Mouse (Mus musculus) heart, postnatal 14 days (tissue): ENCODE measurements at regions not wholly inside any gene's neighbourhood (a gene's known extent, or its start where the extent isn't known, plus 50 kb on each side); places are given as distances from the start of the nearest gene placed in this dataset.

ENCODE experiments used
- DNase-seq, 2 experiments: peaks; one replicate each; pipeline ENCODE4 v3.0.0; 2021 to 2022
- intact Hi-C: fragments of 180-260 bp; cut with DNase I; formaldehyde crosslinking; loops from one replicate; pipeline ENCODE4 v1.15.1; 2025

- no peak for DNase-seq
- intact Hi-C loops: loop anchor here (2.0 to 5.0 kb wide), 3 partner anchors 40 to 302 kb away; no protein-coding TSS in a partner anchor
Observed at GRCm38 (mm10) chr13:28718868-28719265, 234.6 kb downstream of the Sox4 start.

DNA sequence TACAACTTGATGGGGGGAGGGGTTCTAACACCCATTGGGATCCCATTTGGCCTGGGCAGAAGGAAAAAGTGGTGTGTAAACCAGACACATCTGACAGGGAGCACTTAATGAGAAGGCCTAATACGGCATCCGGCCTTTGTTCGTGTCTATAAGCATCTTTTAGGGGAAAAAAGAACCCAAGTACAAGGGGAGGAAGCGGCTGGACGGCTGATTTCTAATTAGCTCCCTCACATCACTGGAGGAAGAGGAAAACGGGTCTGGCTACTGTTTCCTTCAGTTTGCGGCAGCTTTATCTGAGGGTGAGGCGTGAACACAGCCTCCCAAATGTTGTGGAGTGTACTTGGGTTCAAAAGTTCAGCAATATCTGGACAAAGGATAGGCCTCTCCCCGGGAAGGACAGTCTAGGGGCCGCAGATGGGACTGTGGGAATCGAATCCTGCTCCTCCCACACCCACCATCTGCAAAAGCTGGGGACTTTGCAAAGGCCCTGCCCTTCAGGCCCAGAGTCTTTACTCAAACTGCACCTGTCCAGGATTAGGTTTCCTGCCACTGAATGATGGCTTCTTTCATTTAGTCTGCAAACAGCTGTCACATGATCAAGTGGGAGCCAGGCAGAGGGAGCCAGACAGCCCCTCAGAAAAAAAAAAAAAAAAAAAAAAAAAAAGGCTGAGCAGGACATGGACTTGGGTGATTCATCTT is 235.2 kb downstream of the Sox4 start:
- DNase-seq: peak; percentile 46 to 53
- intact Hi-C loops: loop anchor here (2.0 to 5.0 kb wide), 3 partner anchors 40 to 301 kb away; no protein-coding TSS in a partner anchor

- no peak for DNase-seq
- intact Hi-C loops: loop anchor here (5.0 kb wide), 1 partner anchor 300 kb away; no protein-coding TSS in a partner anchor
Observed at GRCm38 (mm10) chr13:28717404-28717803, 236.1 kb downstream of the Sox4 start.

DNA sequence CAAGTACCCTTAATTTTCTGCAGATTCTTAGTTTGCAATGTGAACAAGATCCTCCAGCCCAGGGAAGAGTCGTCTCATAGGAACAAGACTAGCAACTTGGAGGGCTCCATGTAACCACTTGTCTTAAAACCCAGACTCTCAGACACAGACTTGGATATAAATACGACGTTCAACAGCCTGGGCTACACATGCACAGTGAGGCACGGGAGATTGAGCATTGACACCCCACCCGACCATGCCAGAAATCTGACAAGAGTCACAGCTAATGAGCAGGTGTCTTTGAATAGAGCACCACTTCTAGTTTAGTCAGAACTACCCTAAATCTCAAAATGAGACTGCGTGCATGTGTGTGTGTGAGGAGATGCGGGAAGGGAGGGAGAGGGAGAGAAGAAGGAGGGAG is 243.5 kb downstream of the Sox4 start:
- DNase-seq: no peak
- intact Hi-C loops: loop anchor here (5.0 kb wide), 1 partner anchor 58 kb away; no protein-coding TSS in a partner anchor

- DNase-seq: no peak
- intact Hi-C loops: no loop called here
Observed at GRCm38 (mm10) chr13:28701309-28701708, 252.2 kb downstream of the Sox4 start.

DNA sequence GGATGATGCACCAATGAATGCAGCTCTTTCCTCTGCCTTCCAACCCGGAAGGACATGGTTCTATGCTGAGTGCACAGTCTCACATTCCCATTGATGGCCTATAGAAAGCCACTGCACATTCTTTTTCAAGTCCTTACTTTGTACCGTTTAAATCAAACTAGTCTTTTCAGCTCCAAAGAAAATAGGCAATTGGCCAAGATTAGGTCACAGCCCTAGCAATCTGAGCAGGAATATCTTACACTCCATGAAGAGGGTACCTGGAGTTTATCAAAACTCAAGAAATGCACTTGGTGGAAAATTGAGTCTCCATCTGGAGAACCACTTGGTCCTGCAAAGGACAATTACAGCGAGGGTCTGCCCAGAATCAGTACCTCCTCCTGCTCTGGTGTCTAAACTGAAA is 253.4 kb downstream of the Sox4 start:
- DNase-seq: no peak
- intact Hi-C loops: no loop called here

- no peak for DNase-seq
- intact Hi-C loops: no loop called here
Observed at GRCm38 (mm10) chr13:28699490-28700032, 254.0 kb downstream of the Sox4 start.

DNA sequence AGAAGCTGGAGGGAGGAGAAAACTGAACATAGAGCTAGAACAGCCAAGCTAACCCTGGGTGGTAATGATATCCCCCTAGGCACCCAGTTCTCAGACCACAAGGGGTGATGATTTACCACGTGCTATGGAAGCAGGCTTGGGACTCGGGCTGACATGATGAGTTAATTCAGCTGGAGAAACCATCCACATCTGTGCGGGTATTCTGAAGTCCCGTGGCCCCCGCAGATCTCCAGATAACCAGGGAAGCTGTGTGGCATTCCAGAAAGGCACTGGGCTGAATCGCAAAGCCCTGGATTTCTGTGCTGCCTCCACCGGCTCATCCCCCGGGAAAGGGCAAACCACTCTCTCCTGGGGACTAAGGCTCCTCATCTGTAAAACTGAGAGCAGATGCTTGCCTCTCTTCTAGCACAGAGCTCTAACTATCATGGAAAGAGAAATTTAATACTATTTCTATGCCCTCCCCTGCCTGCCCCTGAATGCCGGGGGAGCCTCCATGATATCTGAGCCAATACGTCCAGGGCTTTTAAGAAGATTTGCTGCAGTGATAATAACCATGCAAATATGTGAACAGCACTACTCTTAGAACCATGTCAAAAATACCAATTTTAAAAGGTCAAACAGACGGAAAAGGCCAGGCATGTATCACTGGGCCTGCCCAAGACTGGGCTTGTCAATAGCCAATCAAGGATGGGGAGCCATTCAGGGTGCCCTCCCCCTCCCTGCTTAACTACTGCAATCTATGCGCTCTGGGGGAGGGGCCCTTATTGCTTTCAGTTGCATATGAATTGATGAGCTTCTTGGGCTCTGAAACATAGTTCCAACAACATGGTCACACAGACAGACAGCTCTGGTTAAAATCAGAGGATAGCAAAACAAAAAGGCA is 255.5 kb downstream of the Sox4 start:
- DNase-seq: no peak
- intact Hi-C loops: no loop called here

- intact Hi-C loops: no loop called here
- DNase-seq: no peak
Observed at GRCm38 (mm10) chr13:28693078-28693477, 260.4 kb downstream of the Sox4 start.

GRCm38 (mm10) chr13:28692587-28692986 is 260.9 kb downstream of the Sox4 start:
- intact Hi-C loops: no loop called here
- no peak for DNase-seq

DNA sequence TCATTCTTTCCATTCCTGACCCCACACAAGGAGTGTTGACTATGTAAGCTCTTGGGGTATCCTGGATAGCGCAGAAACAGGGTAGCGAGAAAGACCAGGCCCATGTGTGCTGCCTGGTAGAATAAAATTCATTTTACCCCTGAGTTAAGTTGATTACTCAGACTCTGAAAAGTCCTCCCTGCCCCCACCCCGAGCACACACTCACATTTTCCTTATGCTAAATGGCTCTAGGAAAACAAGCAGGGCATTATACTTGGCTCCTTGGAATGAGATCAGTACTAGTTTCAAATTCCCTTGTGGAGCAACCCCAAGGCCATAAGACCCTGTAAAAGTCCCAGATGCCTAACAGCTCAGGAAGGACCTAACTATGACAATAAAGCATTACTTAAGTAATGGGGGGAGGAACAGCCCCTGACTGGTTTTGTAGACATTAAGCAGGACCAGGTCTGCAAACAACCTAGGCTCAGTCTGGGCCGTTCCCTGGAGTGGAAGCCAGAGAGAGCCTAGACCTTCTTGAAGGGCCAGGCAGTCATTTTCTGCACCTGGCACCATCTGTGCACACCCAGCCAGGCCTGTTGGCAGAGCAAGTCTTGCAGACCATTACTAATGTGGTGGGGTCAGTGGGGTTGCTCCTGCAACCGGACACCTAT is 262.9 kb downstream of the Sox4 start:
- intact Hi-C loops: no loop called here
- DNase-seq: no peak

DNA sequence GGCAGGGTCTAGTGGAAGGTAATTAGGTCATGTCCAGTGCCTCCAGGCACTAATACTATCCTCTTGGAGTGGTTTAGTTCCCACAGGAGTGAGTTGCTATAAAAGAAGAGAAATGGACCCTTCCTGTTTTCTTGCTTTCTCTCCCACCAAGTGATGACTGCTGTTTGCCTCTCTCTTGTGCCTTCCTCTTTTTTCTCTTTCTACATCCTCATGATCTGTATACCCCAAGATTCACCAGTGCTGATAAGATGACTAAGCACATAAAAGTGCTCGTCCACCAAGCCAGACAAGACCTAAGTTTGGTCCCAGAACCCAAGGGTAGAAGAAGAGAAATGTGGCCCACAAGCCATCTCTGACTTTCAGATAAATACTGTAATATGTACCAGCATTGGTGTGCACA is 265.7 kb downstream of the Sox4 start:
- intact Hi-C loops: no loop called here
- no peak for DNase-seq

- intact Hi-C loops: no loop called here
- DNase-seq: no peak
Observed at GRCm38 (mm10) chr13:28684311-28684710, 269.2 kb downstream of the Sox4 start.

DNA sequence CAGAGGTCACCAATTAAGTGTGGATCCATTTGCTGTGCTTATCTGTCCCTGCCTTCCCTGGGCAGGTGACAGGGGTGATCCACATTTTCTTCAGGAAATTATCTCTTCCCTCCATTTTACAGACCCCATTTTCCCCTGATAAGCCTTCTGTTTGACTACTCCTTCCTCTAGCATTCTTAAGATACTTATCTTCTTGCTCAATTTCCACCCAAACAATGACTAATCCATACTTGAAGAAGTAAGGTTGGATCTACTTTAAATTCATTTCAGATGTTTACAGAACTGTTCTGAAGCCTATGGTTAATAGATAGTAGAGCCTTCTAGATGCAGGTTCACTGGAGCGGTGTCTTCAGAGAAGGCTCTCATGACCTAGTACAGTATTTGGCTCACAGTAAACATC is 273.2 kb downstream of the Sox4 start:
- intact Hi-C loops: no loop called here
- no peak for DNase-seq

- no peak for DNase-seq
- intact Hi-C loops: no loop called here
Observed at GRCm38 (mm10) chr13:28673622-28674021, 279.9 kb downstream of the Sox4 start.

GRCm38 (mm10) chr13:28671543-28671942 is 282.0 kb downstream of the Sox4 start:
- intact Hi-C loops: no loop called here
- no peak for DNase-seq

DNA sequence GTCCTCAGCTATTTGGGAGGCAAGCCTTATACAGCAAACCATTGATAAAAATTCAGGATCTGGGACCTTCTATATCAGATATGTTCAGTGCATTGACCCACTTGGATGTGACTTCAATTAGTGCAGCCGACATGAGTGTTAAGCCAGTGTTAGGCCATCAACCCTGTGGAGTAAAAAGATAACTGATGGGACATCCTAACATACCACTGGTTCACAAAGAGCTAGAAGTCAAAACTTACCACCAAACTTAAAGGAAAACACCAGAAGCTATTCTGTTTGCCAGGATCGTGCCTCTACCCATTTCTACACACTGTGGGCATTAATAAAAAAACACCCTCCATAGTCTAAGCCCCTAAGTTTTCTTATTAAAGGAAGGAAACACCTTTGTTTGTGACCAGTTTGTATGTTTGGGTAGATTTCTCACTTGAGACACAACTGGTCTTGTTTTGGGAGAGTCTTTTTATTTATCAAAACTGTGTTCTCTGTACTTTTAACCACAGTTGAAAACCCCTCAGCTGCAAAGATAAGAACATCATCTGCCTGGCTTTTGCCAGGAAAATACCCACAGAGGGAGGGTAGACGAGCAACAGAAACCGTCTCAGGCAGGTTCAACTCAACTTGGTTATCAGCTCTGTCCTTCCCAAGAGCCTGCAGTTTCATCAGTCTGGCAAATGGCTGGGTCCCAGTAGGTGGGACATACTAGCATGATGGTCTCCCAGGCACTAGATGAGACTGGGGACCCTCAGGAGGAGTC is 283.5 kb downstream of the Sox4 start:
- intact Hi-C loops: no loop called here
- DNase-seq: no peak

DNA sequence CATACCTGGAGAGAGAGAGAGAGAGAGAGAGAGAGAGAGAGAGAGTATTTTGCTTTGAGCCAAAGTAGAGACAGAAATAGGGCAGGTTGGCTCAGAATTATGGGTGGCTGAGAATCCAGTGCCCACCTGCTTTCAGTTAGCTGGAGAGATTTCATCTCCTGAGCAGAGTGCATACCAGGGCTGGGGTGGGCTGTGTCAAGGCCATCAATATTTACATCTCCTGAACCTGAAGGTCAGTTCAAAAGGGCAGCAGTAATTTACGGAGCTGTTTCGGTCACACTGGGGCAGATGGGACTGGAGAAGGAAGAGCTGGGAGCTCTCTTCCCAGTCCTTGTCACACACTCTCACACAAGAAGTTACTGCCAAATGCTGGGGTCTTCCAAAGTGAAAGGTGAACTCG is 286.7 kb downstream of the Sox4 start:
- no peak for DNase-seq
- intact Hi-C loops: no loop called here

DNA sequence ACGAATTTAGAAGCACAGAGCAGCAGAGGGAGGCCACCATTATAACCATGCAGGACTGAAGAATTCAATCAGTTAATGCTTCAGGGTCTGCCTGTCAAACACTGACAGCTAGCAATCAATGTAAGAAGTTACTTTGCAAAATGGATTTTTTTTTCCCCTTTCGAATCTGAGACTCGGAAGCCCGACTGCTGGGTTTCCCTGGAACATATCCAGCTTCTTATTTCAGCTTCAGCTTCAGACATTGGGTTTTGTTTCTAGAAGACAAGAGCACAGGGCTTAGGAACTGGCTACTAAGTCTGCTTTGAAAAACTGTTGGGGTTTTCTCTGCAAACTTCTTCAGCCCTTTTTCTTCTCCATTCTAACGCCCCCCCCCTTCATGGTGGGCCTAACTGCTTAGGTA is 288.4 kb downstream of the Sox4 start:
- no peak for DNase-seq
- intact Hi-C loops: no loop called here

- intact Hi-C loops: no loop called here
Observed at GRCm38 (mm10) chr13:28664698-28665097, 288.8 kb downstream of the Sox4 start.

More at GRCm38 (mm10) chr13:28664698-28665097, 288.8 kb downstream of the Sox4 start:
- DNase-seq: no peak
